Mouse (Mus musculus) MEL (cell line): ENCODE results near the gene Col5a3. TPM values are rescaled to one million over a fixed set of nuclear protein-coding genes. Genes with fewer than 3 reads are reported as not detected.

Source experiments
- DNase-seq: peaks from one replicate; pipeline ENCODE4 v3.0.0; 2011; ENCODE audit warnings: low read depth, low spot score
- H3K27ac ChIP-seq: 2 replicates; pipeline ENCODE4 v1.5.1; 2012; ENCODE audit warnings: low read depth, mild to moderate bottlenecking, control low read depth, low read length, moderate library complexity; ENCODE audit not compliant: control insufficient read depth
- H3K27me3 ChIP-seq, 2 experiments: fragments of 150-350 bp in 1 of 2; sonication (generic) in 1 of 2; 2 replicates each; pipeline ENCODE4 v1.6.1; 2012; ENCODE audit warnings: low read length in 2 of 2, mild to moderate bottlenecking in 2 of 2, improper control_type of control experiment in 1 of 2, moderate library complexity in 1 of 2; ENCODE audit not compliant: insufficient read depth in 2 of 2, control insufficient read depth in 1 of 2
- H3K36me3 ChIP-seq, 2 experiments: 2 replicates each; pipeline ENCODE4 v1.6.1; 2012 to 2014; ENCODE audit warnings: low read length in 2 of 2, improper control_type of control experiment in 1 of 2, inconsistent platforms in 1 of 2, mild to moderate bottlenecking in 1 of 2; ENCODE audit not compliant: insufficient read depth in 2 of 2, control insufficient read depth in 1 of 2
- H3K4me1 ChIP-seq, 2 experiments: fragments of 150-350 bp in 1 of 2; sonication (generic) in 1 of 2; 2 replicates each; pipeline ENCODE4 v1.6.1; 2012; ENCODE audit warnings: low read length in 2 of 2, improper control_type of control experiment in 1 of 2, mild to moderate bottlenecking in 1 of 2; ENCODE audit not compliant: insufficient read depth in 2 of 2, control insufficient read depth in 1 of 2
- H3K4me3 ChIP-seq, 2 experiments: fragments of 150-350 bp in 1 of 2; sonication (generic) in 1 of 2; 2 replicates each; pipeline ENCODE4 v1.5.1; 2012; ENCODE audit warnings: low read depth in 2 of 2, low read length in 2 of 2, mild to moderate bottlenecking in 2 of 2, moderate library complexity in 2 of 2, control low read depth in 1 of 2, improper control_type of control experiment in 1 of 2; ENCODE audit not compliant: control insufficient read depth in 1 of 2, insufficient read depth in 1 of 2
- H3K79me2 ChIP-seq: 2 replicates; pipeline ENCODE4 v1.6.1; 2012; ENCODE audit warnings: mild to moderate bottlenecking, low read length, moderate library complexity; ENCODE audit not compliant: control insufficient read depth, poor library complexity, insufficient read depth
- H3K9ac ChIP-seq: 2 replicates; pipeline ENCODE4 v1.6.1; 2012; ENCODE audit warnings: low read depth, mild to moderate bottlenecking, control low read depth, low read length, moderate library complexity; ENCODE audit not compliant: control insufficient read depth, poor library complexity, severe bottlenecking
- H3K9me3 ChIP-seq: fragments of 150-350 bp; sonication (generic); replicated peaks from 2 replicates; pipeline ENCODE4 v1.6.1; 2012; ENCODE audit warnings: mild to moderate bottlenecking, low read length, improper control_type of control experiment, moderate library complexity; ENCODE audit not compliant: insufficient read depth
- CHD1 ChIP-seq: IDR thresholded peaks from 2 replicates; pipeline ENCODE4 v1.6.1; 2012; ENCODE audit warnings: low read depth, mild to moderate bottlenecking, inconsistent platforms, low read length, improper control_type of control experiment
- E2F4 ChIP-seq: IDR thresholded peaks from 2 replicates; pipeline ENCODE4 v1.6.1; 2011; ENCODE audit warnings: low read depth, low read length, improper control_type of control experiment, borderline replicate concordance
- ELF1 ChIP-seq: IDR thresholded peaks from 2 replicates; pipeline ENCODE4 v1.6.1; 2014; ENCODE audit warnings: low read depth, mild to moderate bottlenecking, inconsistent platforms, low read length, improper control_type of control experiment, moderate library complexity
- JUND ChIP-seq: IDR thresholded peaks from 2 replicates; pipeline ENCODE4 v1.6.1; 2011; ENCODE audit warnings: low read depth, mild to moderate bottlenecking, improper control_type of control experiment, low read length
- MAZ ChIP-seq: IDR thresholded peaks from 2 replicates; pipeline ENCODE4 v1.6.1; 2012; ENCODE audit warnings: low read depth, mild to moderate bottlenecking, inconsistent platforms, low read length, improper control_type of control experiment
- MYB ChIP-seq: IDR thresholded peaks from 2 replicates; pipeline ENCODE4 v1.6.1; 2011; ENCODE audit warnings: mild to moderate bottlenecking, low read depth, low read length, improper control_type of control experiment
- NELFE ChIP-seq: IDR thresholded peaks from 2 replicates; pipeline ENCODE4 v1.6.1; 2011; ENCODE audit warnings: low read depth, low read length, improper control_type of control experiment
- POLR2AphosphoS5 ChIP-seq: IDR thresholded peaks from 2 replicates; pipeline ENCODE4 v1.6.1; 2012; ENCODE audit warnings: low read depth, borderline replicate concordance, mild to moderate bottlenecking, inconsistent platforms, low read length, moderate library complexity, mixed read lengths
- RAD21 ChIP-seq: IDR thresholded peaks from 2 replicates; pipeline ENCODE4 v1.6.1; 2011; ENCODE audit warnings: mild to moderate bottlenecking, low read depth, low read length, improper control_type of control experiment
- USF1 ChIP-seq: IDR thresholded peaks from 2 replicates; pipeline ENCODE4 v1.6.1; 2014; ENCODE audit warnings: low read depth, mild to moderate bottlenecking, inconsistent platforms, low read length, improper control_type of control experiment, moderate library complexity
- USF2 ChIP-seq, 2 experiments: IDR thresholded peaks; 2 replicates each; pipeline ENCODE4 v1.6.1; 2011 to 2012; ENCODE audit warnings: improper control_type of control experiment in 2 of 2, low read length in 2 of 2, borderline replicate concordance in 1 of 2, inconsistent platforms in 1 of 2, low read depth in 1 of 2, mild to moderate bottlenecking in 1 of 2; ENCODE audit not compliant: insufficient read depth in 1 of 2
- ZMIZ1 ChIP-seq: IDR thresholded peaks from 2 replicates; pipeline ENCODE4 v1.6.1; 2012; ENCODE audit warnings: low read depth, mild to moderate bottlenecking, inconsistent platforms, low read length, improper control_type of control experiment, moderate library complexity
- polyA plus RNA-seq, 2 experiments: library from polyadenylated mRNA; stranded (reverse) in 1 of 2; unstranded in 1 of 2; fragments of >175 nt in 1 of 2; fragments of >200 nt in 1 of 2; gene quantifications; 2 replicates each; pipeline versions ENCODE4 v1.2.1 to v1.2.4; 2012; ENCODE audit warnings: low replicate concordance in 2 of 2, low read depth in 1 of 2; ENCODE audit not compliant: insufficient read length in 2 of 2, insufficient read depth in 1 of 2, missing spikeins in 1 of 2
- total RNA-seq: library from RNA; depleted of rRNA; stranded (reverse); fragments of 300-350 nt; gene quantifications from 2 replicates; pipeline ENCODE4 v1.2.3, GENCODE M21; 2012

Col5a3 gene
- total and polyA plus RNA-seq, 3 experiments, result 0.08 to 0.53 TPM; not detected in 1

DNA sequence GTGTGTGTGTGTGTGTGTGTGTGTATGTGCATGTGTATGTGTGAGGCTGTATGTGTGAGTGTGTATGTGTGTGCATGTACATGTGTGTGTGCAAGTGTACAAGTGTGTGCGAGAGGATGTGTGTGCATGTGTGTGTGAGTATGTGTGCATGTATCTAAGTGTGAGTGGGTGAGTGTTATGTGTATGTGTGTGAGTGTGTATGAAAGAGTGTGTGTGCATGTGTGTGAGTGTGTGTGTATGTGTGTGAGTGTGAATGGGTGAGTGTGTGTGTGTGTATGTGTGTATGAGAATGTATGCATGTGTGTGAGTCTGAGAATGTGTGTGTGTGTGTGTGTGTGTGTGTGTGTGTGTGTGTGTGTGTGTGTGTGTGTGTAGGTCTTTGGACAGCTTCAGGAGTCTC is 13.3 kb upstream of the Col5a3 start:
- TF ChIP-seq E2F4 (no peak), POLR2AphosphoS5 (peak; percentile 95; the same call in 1 of the 2 replicates), ELF1 (no peak)
- Histone ChIP-seq H3K4me3 (no peak overlapping the region), H3K9me3 (no peaks in the 10 kb centered on the region), H3K27me3 (peaks cover 42 to 47% of the 10 kb centered on the region in 2 experiments), H3K36me3 (no peaks in the 10 kb centered on the region), H3K79me2 (no peaks in the 10 kb centered on the region), H3K27ac (no peak overlapping the region), H3K9ac (no peak overlapping the region), H3K4me1 (no peaks in the 10 kb centered on the region)
- no peak for DNase-seq

DNA sequence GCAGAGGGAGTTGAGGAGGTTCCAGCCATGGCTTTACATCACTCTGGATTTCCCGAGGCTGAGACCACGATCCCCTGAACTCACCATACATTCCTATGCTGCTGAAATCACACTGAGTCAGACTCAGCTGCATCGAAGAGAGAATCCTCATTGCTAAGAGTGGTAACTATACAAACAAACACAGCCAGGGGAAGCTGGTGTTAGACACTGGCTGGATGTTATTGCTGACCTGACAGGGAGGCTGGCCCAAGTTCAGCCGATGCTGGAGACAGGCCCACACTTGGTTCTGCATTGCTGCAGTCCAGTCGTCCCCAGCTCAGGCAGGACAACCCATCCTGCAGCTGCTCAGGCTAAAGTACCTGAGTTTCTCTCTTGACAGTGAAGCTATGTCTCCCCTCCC is 10.9 kb upstream of the Col5a3 start:
- no peak overlapping the region for H3K27ac ChIP-seq
- no peaks in the 10 kb centered on the region for H3K4me1 ChIP-seq
- DNase-seq, result no peak
- H3K36me3 ChIP-seq, result no peaks in the 10 kb centered on the region
- H3K9ac ChIP-seq, result no peak overlapping the region
- no peaks in the 10 kb centered on the region for H3K9me3 ChIP-seq
- no peak overlapping the region for H3K4me3 ChIP-seq
- H3K27me3 ChIP-seq, result peaks cover 47 to 64% of the 10 kb centered on the region in 2 experiments
- no peaks in the 10 kb centered on the region for H3K79me2 ChIP-seq
- TF ChIP-seq USF1 (no peak), ZMIZ1 (no peak), CHD1 (no peak), E2F4 (no peak), MYB (no peak), USF2 (IDR thresholded peaks at IDR 0.05; ENCODE audit: borderline replicate concordance in 1 of 2, insufficient read depth in 1 of 2, low read depth in 1 of 2, low read length in 2 of 2) (no peak), RAD21 (no peak), JUND (no peak)

DNA sequence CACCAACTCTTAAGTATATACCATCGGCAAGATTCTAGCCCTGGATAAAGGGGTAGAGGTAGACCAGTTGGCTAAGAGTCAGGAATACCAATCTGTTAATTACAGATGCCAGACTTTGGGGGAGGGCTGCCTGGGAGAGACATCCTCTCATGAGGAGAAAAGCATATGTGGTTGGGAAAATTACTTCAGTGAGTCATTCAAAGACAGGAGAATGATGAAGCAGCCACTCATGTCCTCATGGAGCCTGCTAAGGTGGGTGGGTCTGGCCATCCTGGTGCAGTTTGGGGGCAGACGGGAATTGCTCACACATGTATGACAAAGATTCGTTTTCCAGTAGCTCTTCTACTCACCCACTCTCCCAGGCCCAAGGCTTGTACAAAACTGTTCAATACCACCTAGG is 8.0 kb upstream of the Col5a3 start:
- no peaks in the 10 kb centered on the region for H3K36me3 ChIP-seq
- no peak for DNase-seq
- no peak overlapping the region for H3K9ac ChIP-seq
- no peak overlapping the region for H3K4me3 ChIP-seq
- peaks cover 41 to 55% of the 10 kb centered on the region in 2 experiments for H3K27me3 ChIP-seq
- H3K27ac ChIP-seq, result no peak overlapping the region
- 0 out of 2 replicates have a peak, but pooled peaks have one; percentile 13 for TF ChIP-seq NELFE
- no peak for TF ChIP-seq MAZ
- no peak for TF ChIP-seq POLR2AphosphoS5
- no peak for TF ChIP-seq JUND
- no peak for TF ChIP-seq RAD21
- no peak for TF ChIP-seq USF1
- no peaks in the 10 kb centered on the region for H3K9me3 ChIP-seq
- H3K79me2 ChIP-seq, result no peaks in the 10 kb centered on the region
- H3K4me1 ChIP-seq, result no peaks in the 10 kb centered on the region
